Mouse (Mus musculus) R1 (cell line): Measurements from ENCODE around the gene Gm5431.
"Not testable (repeated sequence)": the region's sequence is repeated elsewhere in the genome, so short reads cannot be mapped to it uniquely, and the experiment has no call there.

ENCODE experiments used
- DNase-seq: peaks from one replicate; pipeline ENCODE4 v3.0.0-alpha.2; 2018; ENCODE audit warnings: low read depth, low spot score

The Gm5431 gene

GRCm38 (mm10) chr11:48902021-48902420 is at the start of gene Gm5431:
TSS of gene Gm5431 (minus strand) at chr11:48902214.
- no peak for DNase-seq

- DNase-seq: not testable (repeated sequence)
Measured at GRCm38 (mm10) chr11:48946090-48946489, 44.1 kb upstream of the Gm5431 start, which contains the start of gene Psme2b. TSS of gene Psme2b (minus strand) at chr11:48946190.

- not testable (repeated sequence) for DNase-seq
Measured at GRCm38 (mm10) chr11:48939286-48939685, 37.3 kb upstream of the Gm5431 start.

- not testable (repeated sequence) for DNase-seq
Measured at GRCm38 (mm10) chr11:48935291-48935690, 33.3 kb upstream of the Gm5431 start.

- DNase-seq: not testable (repeated sequence)
Measured at GRCm38 (mm10) chr11:48933923-48934322, 31.9 kb upstream of the Gm5431 start.

- DNase-seq: not testable (repeated sequence)
Measured at GRCm38 (mm10) chr11:48933422-48933821, 31.4 kb upstream of the Gm5431 start.

- not testable (repeated sequence) for DNase-seq
Measured at GRCm38 (mm10) chr11:48928068-48928467, 26.1 kb upstream of the Gm5431 start.

GRCm38 (mm10) chr11:48926437-48926836 is 24.4 kb upstream of the Gm5431 start:
- DNase-seq: not testable (repeated sequence)

- DNase-seq: not testable (repeated sequence)
Measured at GRCm38 (mm10) chr11:48923818-48924217, 21.8 kb upstream of the Gm5431 start.

GRCm38 (mm10) chr11:48918380-48918779 is 16.4 kb upstream of the Gm5431 start:
- DNase-seq: no peak

GRCm38 (mm10) chr11:48913611-48914010 is 11.6 kb upstream of the Gm5431 start:
- DNase-seq: no peak

GRCm38 (mm10) chr11:48908459-48908858 is 6.4 kb upstream of the Gm5431 start:
- DNase-seq: no peak

GRCm38 (mm10) chr11:48901567-48901930 is 465 bp downstream of the Gm5431 start:
- DNase-seq: not testable (repeated sequence)

GRCm38 (mm10) chr11:48900654-48901566 is 1.1 kb downstream of the Gm5431 start:
- DNase-seq: not testable (repeated sequence)

- DNase-seq: no peak
Measured at GRCm38 (mm10) chr11:48898812-48899431, 3.1 kb downstream of the Gm5431 start.

GRCm38 (mm10) chr11:48876680-48877079 is 25.3 kb downstream of the Gm5431 start:
- DNase-seq: no peak

GRCm38 (mm10) chr11:48875343-48875837 is 26.6 kb downstream of the Gm5431 start:
- DNase-seq: not testable (repeated sequence)

GRCm38 (mm10) chr11:48874465-48874864 is 27.5 kb downstream of the Gm5431 start:
- DNase-seq: peak; percentile 60

- no peak for DNase-seq
Measured at GRCm38 (mm10) chr11:48873591-48874290, 28.3 kb downstream of the Gm5431 start.

- DNase-seq: no peak
Measured at GRCm38 (mm10) chr11:48872695-48873300, 29.2 kb downstream of the Gm5431 start.

GRCm38 (mm10) chr11:48871817-48872541 is 30.0 kb downstream of the Gm5431 start:
- DNase-seq: peak; percentile 24
